Mouse (Mus musculus) midbrain, embryonic 16.5 days (tissue): Measurements from ENCODE around the gene Dtx3. TPM values are rescaled to one million over a fixed set of nuclear protein-coding genes. Genes with fewer than 3 reads are reported as not detected.
"Not testable (repeated sequence)": the region's sequence is repeated elsewhere in the genome, so short reads cannot be mapped to it uniquely, and the experiment has no call there.

ENCODE experiments used
- ATAC-seq: fragments of 200-750 bp; cut with Nextera tagmentation; 2 replicates; pipeline ENCODE4 v1.8.0; 2017; ENCODE audit warnings: moderate TSS enrichment
- H3K27ac ChIP-seq: fragments of 300-500 bp; sonication (generic); 2 replicates; pipeline ENCODE4 v1.5.1; 2014; ENCODE audit warnings: mild to moderate bottlenecking, low read length, mixed read lengths
- H3K27me3 ChIP-seq: fragments of 300-500 bp; sonication (generic); 2 replicates; pipeline ENCODE4 v1.6.1; 2014; ENCODE audit warnings: low read depth, low read length, mixed read lengths; ENCODE audit not compliant: control insufficient read depth, insufficient read depth
- H3K36me3 ChIP-seq: fragments of 300-500 bp; sonication (generic); 2 replicates; pipeline ENCODE4 v1.6.1; 2014; ENCODE audit warnings: mild to moderate bottlenecking, low read length, moderate library complexity, mixed read lengths; ENCODE audit not compliant: control insufficient read depth, insufficient read depth
- H3K4me1 ChIP-seq: fragments of 300-500 bp; sonication (generic); 2 replicates; pipeline ENCODE4 v1.6.1; 2014; ENCODE audit warnings: mild to moderate bottlenecking, low read length, mixed read lengths; ENCODE audit not compliant: control insufficient read depth, insufficient read depth
- H3K4me2 ChIP-seq: fragments of 300-500 bp; sonication (generic); 2 replicates; pipeline ENCODE4 v1.6.1; 2014; ENCODE audit warnings: mild to moderate bottlenecking, low read length, mixed read lengths
- H3K4me3 ChIP-seq: fragments of 300-500 bp; sonication (generic); 2 replicates; pipeline ENCODE4 v1.5.1; 2014; ENCODE audit warnings: low read depth, mild to moderate bottlenecking, low read length, moderate library complexity, mixed read lengths
- H3K9ac ChIP-seq: fragments of 300-500 bp; sonication (generic); 2 replicates; pipeline ENCODE4 v1.6.1; 2014; ENCODE audit warnings: low read depth, low read length, mixed read lengths
- H3K9me3 ChIP-seq: fragments of 300-500 bp; sonication (generic); replicated peaks from 2 replicates; pipeline ENCODE4 v1.6.1; 2014; ENCODE audit warnings: mild to moderate bottlenecking, low read length, mixed read lengths; ENCODE audit not compliant: control insufficient read depth, poor library complexity, severe bottlenecking
- WGBS: fragments of 180-500 bp; shearing (Covaris S2); extraction: QIAGEN DNeasy Blood & Tissue Kit; methylation state at CpG from one replicate; pipeline ENCODE4 v1.1.7; 2014; 5-methylcytosine and 5-hydroxymethylcytosine counted together
- polyA plus RNA-seq: library from polyadenylated mRNA; unstranded; fragments of >200 nt; fragmentation: Nextera tagmentation; extraction: Ambion mirVana; gene quantifications from 2 replicates; pipeline ENCODE4 v1.2.1, GENCODE M21; 2015

Gene Dtx3
- polyA plus RNA-seq, 1 experiment from 2014 or later, result 255 TPM

GRCm38 (mm10) chr10:127167614-127168192, 27.8 kb downstream of the Dtx3 start:
- Histone ChIP-seq H3K4me2 (peak overlapping the region; percentile 3; the same call in 1 of the 2 replicates), H3K27me3 (peaks cover 13% of the 10 kb centered on the region), H3K4me1 (peaks cover 21% of the 10 kb centered on the region), H3K9ac (no peak overlapping the region), H3K9me3 (no peaks in the 10 kb centered on the region), H3K4me3 (no peak overlapping the region), H3K36me3 (peaks cover 10% of the 10 kb centered on the region; the same call in 1 of the 2 replicates), H3K27ac (no peak overlapping the region)
- WGBS, result 58% methylated on average over 10 of the region's 10 CpGs
- no peak for ATAC-seq

- ATAC-seq, result no peak
- H3K27ac ChIP-seq, result peak overlapping the region; percentile 95
- H3K9ac ChIP-seq, result peak overlapping the region; percentile 94
- H3K9me3 ChIP-seq, result no peaks in the 10 kb centered on the region
- peaks cover 21% of the 10 kb centered on the region for H3K4me1 ChIP-seq
- H3K27me3 ChIP-seq, result peaks cover 11% of the 10 kb centered on the region
- 22% methylated on average over 15 of the region's 15 CpGs for WGBS
- peaks cover 6% of the 10 kb centered on the region; the same call in 1 of the 2 replicates for H3K36me3 ChIP-seq
- peak overlapping the region; percentile 75 for H3K4me2 ChIP-seq
- peak overlapping the region; percentile 89 for H3K4me3 ChIP-seq
Observed at GRCm38 (mm10) chr10:127166771-127167613, 28.5 kb downstream of the Dtx3 start.

GRCm38 (mm10) chr10:127166404-127166715, 29.2 kb downstream of the Dtx3 start:
- peaks cover 21% of the 10 kb centered on the region for H3K4me1 ChIP-seq
- no peaks in the 10 kb centered on the region for H3K9me3 ChIP-seq
- peak overlapping the region; percentile 95 for H3K27ac ChIP-seq
- H3K27me3 ChIP-seq, result peaks cover 8% of the 10 kb centered on the region
- ATAC-seq, result 0 out of 2 replicates have a peak, but pooled peaks have one; percentile 11
- WGBS, result 2% methylated on average over 11 of the region's 11 CpGs
- peak overlapping the region; percentile 94 for H3K9ac ChIP-seq
- H3K4me2 ChIP-seq, result peak overlapping the region; percentile 75
- H3K4me3 ChIP-seq, result peak overlapping the region; percentile 89
- no peaks in the 10 kb centered on the region; the same call in 1 of the 2 replicates for H3K36me3 ChIP-seq

- Histone ChIP-seq H3K9me3 (no peaks in the 10 kb centered on the region), H3K27me3 (peaks cover 8% of the 10 kb centered on the region), H3K36me3 (no peaks in the 10 kb centered on the region), H3K27ac (peak overlapping the region; percentile 95), H3K9ac (peak overlapping the region; percentile 94), H3K4me2 (peak overlapping the region; percentile 75), H3K4me3 (peak overlapping the region; percentile 89), H3K4me1 (peaks cover 21% of the 10 kb centered on the region)
- under 1% methylated on average over 48 of the region's 56 CpGs for WGBS
- peak; percentile 59 for ATAC-seq
Observed at GRCm38 (mm10) chr10:127165654-127166403, 29.7 kb downstream of the Dtx3 start.

GRCm38 (mm10) chr10:127165354-127165653, 30.2 kb downstream of the Dtx3 start:
- peak overlapping the region; percentile 75 for H3K4me2 ChIP-seq
- no peaks in the 10 kb centered on the region for H3K36me3 ChIP-seq
- peak overlapping the region; percentile 95 for H3K27ac ChIP-seq
- peak; percentile 57 for ATAC-seq
- under 1% methylated on average over 39 of the region's 42 CpGs for WGBS
- peak overlapping the region; percentile 89 for H3K4me3 ChIP-seq
- H3K9me3 ChIP-seq, result no peaks in the 10 kb centered on the region
- peaks cover 8% of the 10 kb centered on the region; the same call in 1 of the 2 replicates for H3K27me3 ChIP-seq
- peak overlapping the region; percentile 94 for H3K9ac ChIP-seq
- H3K4me1 ChIP-seq, result peaks cover 16% of the 10 kb centered on the region

GRCm38 (mm10) chr10:127164631-127165353, 30.7 kb downstream of the Dtx3 start, which contains the start of gene B4galnt1:
TSS of gene B4galnt1 (plus strand) at chr10:127165225.
- peaks cover 8% of the 10 kb centered on the region; the same call in 1 of the 2 replicates for H3K27me3 ChIP-seq
- H3K4me1 ChIP-seq, result peaks cover 13% of the 10 kb centered on the region
- 2% methylated on average over 48 of the region's 52 CpGs for WGBS
- peak within 1 kb of the TSS; percentile 89 for H3K4me3 ChIP-seq
- H3K4me2 ChIP-seq, result peak within 1 kb of the TSS; percentile 75
- peak within 1 kb of the TSS; percentile 95 for H3K27ac ChIP-seq
- no peaks in the 10 kb centered on the region for H3K9me3 ChIP-seq
- ATAC-seq, result peak; percentile 90
- no peaks in the 10 kb centered on the region for H3K36me3 ChIP-seq
- H3K9ac ChIP-seq, result peak within 1 kb of the TSS; percentile 94

GRCm38 (mm10) chr10:127164190-127164589, 31.3 kb downstream of the Dtx3 start:
- Histone ChIP-seq H3K27me3 (peaks cover 2% of the 10 kb centered on the region; the same call in 1 of the 2 replicates), H3K4me3 (no peak overlapping the region; the same call in 1 of the 2 replicates), H3K36me3 (no peaks in the 10 kb centered on the region), H3K9ac (no peak overlapping the region), H3K9me3 (no peaks in the 10 kb centered on the region), H3K4me2 (peak overlapping the region; percentile 75), H3K27ac (peak overlapping the region; percentile 95), H3K4me1 (peaks cover 11% of the 10 kb centered on the region)
- 95% methylated on average over 4 of the region's 4 CpGs for WGBS
- ATAC-seq, result no peak

GRCm38 (mm10) chr10:127162771-127163261, 32.7 kb downstream of the Dtx3 start:
- not testable (repeated sequence) for H3K4me2 ChIP-seq, ATAC-seq, H3K4me3 ChIP-seq, H3K27me3 ChIP-seq, H3K27ac ChIP-seq, H3K36me3 ChIP-seq, H3K9me3 ChIP-seq, H3K9ac ChIP-seq
- 67% methylated on average over 7 of the region's 7 CpGs for WGBS
- peaks cover 10% of the 10 kb centered on the region for H3K4me1 ChIP-seq
